Mouse (Mus musculus) liver, embryonic 11.5 days (tissue): ENCODE results near the gene AC170998.1. TPM values are rescaled to one million over a fixed set of nuclear protein-coding genes. Genes with fewer than 3 reads are reported as not detected.
A peak's percentile ranks its signal among the peaks of the same experiment; 100 is the strongest.
"Not testable (repeated sequence)": the region's sequence is repeated elsewhere in the genome, so short reads cannot be mapped to it uniquely, and the experiment has no call there.

ENCODE experiments used
- ATAC-seq: fragments of 200-750 bp; cut with Nextera tagmentation; replicated peaks from 2 replicates; pipeline ENCODE4 v1.8.0; 2017; ENCODE audit warnings: moderate number of reproducible peaks, mild to moderate bottlenecking, moderate TSS enrichment, moderate library complexity; ENCODE audit not compliant: low FRiP score
- DNase-seq: peaks from one replicate; pipeline ENCODE4 v3.0.0-alpha.2; 2017; ENCODE audit warnings: low spot score
- H3K27ac ChIP-seq: fragments of 300-500 bp; sonication (generic); 2 replicates; pipeline ENCODE4 v1.5.1; 2014; ENCODE audit warnings: mild to moderate bottlenecking, low read depth, low read length, control low read depth
- H3K27me3 ChIP-seq: fragments of 300-500 bp; sonication (generic); replicated peaks from 2 replicates; pipeline ENCODE4 v1.6.1; 2014; ENCODE audit warnings: low read length, mixed read lengths; ENCODE audit not compliant: control insufficient read depth, insufficient read depth
- H3K36me3 ChIP-seq: fragments of 300-500 bp; sonication (generic); 2 replicates; pipeline ENCODE4 v1.6.1; 2014; ENCODE audit warnings: mild to moderate bottlenecking, low read length, moderate library complexity, mixed read lengths; ENCODE audit not compliant: control insufficient read depth, insufficient read depth
- H3K4me1 ChIP-seq: fragments of 300-500 bp; sonication (generic); replicated peaks from 2 replicates; pipeline ENCODE4 v1.6.1; 2014; ENCODE audit warnings: low read length, mixed read lengths; ENCODE audit not compliant: control insufficient read depth, insufficient read depth
- H3K4me2 ChIP-seq: fragments of 300-500 bp; sonication (generic); 2 replicates; pipeline ENCODE4 v1.6.1; 2014; ENCODE audit warnings: mild to moderate bottlenecking, control low read depth, moderate library complexity
- H3K4me3 ChIP-seq: fragments of 300-500 bp; sonication (generic); 2 replicates; pipeline ENCODE4 v1.5.1; 2014; ENCODE audit warnings: low read depth, low read length, control low read depth
- H3K9ac ChIP-seq: fragments of 300-500 bp; sonication (generic); 2 replicates; pipeline ENCODE4 v1.6.1; 2014; ENCODE audit warnings: low read depth, low read length, control low read depth
- H3K9me3 ChIP-seq: fragments of 300-500 bp; sonication (generic); 2 replicates; pipeline ENCODE4 v1.6.1; 2016; ENCODE audit warnings: low read length, inconsistent platforms, mixed read lengths; ENCODE audit not compliant: control insufficient read depth
- WGBS: fragments of 180-500 bp; shearing (Covaris S2); extraction: QIAGEN DNeasy Blood & Tissue Kit; methylation state at CpG from one replicate; pipeline ENCODE4 v1.1.7; 2014; 5-methylcytosine and 5-hydroxymethylcytosine counted together
- polyA plus RNA-seq: library from polyadenylated mRNA; unstranded; fragments of >200 nt; fragmentation: Nextera tagmentation; extraction: Ambion mirVana; gene quantifications from 2 replicates; pipeline ENCODE4 v1.2.1, GENCODE M21; 2014

The AC170998.1 gene
- polyA plus RNA-seq, 1 experiment from 2014 or later = 3.6 TPM

GRCm38 (mm10) chr17:28709552-28710290 is 16.2 kb upstream of the AC170998.1 start:
- Histone ChIP-seq H3K4me1 (peaks cover 39% of the 10 kb centered on the region), H3K4me2 (peak overlapping the region; percentile 8; the same call in 1 of the 2 replicates), H3K9me3 (no peaks in the 10 kb centered on the region; the same call in 1 of the 2 replicates), H3K4me3 (no peak overlapping the region), H3K36me3 (peaks cover 15% of the 10 kb centered on the region), H3K27ac (peak overlapping the region; percentile 19; the same call in 1 of the 2 replicates), H3K9ac (no peak overlapping the region), H3K27me3 (no peaks in the 10 kb centered on the region)
- no peak for DNase-seq
- 72% methylated on average over 8 of the region's 8 CpGs for WGBS
- peak; percentile 29; the same call in 1 of the 2 replicates for ATAC-seq

- H3K27me3 ChIP-seq = no peaks in the 10 kb centered on the region
- peaks cover 39% of the 10 kb centered on the region for H3K4me1 ChIP-seq
- ATAC-seq (no peak), DNase-seq (no peak)
- no peak overlapping the region for H3K27ac ChIP-seq
- H3K36me3 ChIP-seq = peaks cover 18% of the 10 kb centered on the region
- WGBS = 88% methylated on average over 8 of the region's 8 CpGs
- H3K4me2 ChIP-seq = no peak overlapping the region
- no peaks in the 10 kb centered on the region; the same call in 1 of the 2 replicates for H3K9me3 ChIP-seq
- no peak overlapping the region for H3K4me3 ChIP-seq
- H3K9ac ChIP-seq = no peak overlapping the region
These were observed 15.6 kb upstream of the AC170998.1 start for GRCm38 (mm10) chr17:28710291-28710688.

- 88% methylated on average over 6 of the region's 6 CpGs for WGBS
- DNase-seq = no peak
- no peaks in the 10 kb centered on the region; the same call in 1 of the 2 replicates for H3K9me3 ChIP-seq
- no peak for ATAC-seq
- peaks cover 23% of the 10 kb centered on the region for H3K36me3 ChIP-seq
- H3K4me2 ChIP-seq = no peak overlapping the region
- H3K27me3 ChIP-seq = no peaks in the 10 kb centered on the region
- peaks cover 39% of the 10 kb centered on the region for H3K4me1 ChIP-seq
- no peak overlapping the region for H3K27ac ChIP-seq
- no peak overlapping the region for H3K4me3 ChIP-seq
- no peak overlapping the region for H3K9ac ChIP-seq
These were observed 14.6 kb upstream of the AC170998.1 start for GRCm38 (mm10) chr17:28711237-28711636.

GRCm38 (mm10) chr17:28712305-28712704 is 13.6 kb upstream of the AC170998.1 start:
- no peak overlapping the region for H3K4me3 ChIP-seq
- no peak for ATAC-seq
- peaks cover 31% of the 10 kb centered on the region for H3K4me1 ChIP-seq
- H3K27ac ChIP-seq = no peak overlapping the region
- H3K9ac ChIP-seq = no peak overlapping the region
- no peaks in the 10 kb centered on the region for H3K27me3 ChIP-seq
- DNase-seq = no peak
- WGBS = 77% methylated on average over 6 of the region's 6 CpGs
- H3K4me2 ChIP-seq = no peak overlapping the region
- H3K36me3 ChIP-seq = peaks cover 25% of the 10 kb centered on the region
- no peaks in the 10 kb centered on the region; the same call in 1 of the 2 replicates for H3K9me3 ChIP-seq

GRCm38 (mm10) chr17:28714006-28714405 is 11.9 kb upstream of the AC170998.1 start:
- H3K36me3 ChIP-seq = peaks cover 28% of the 10 kb centered on the region
- ATAC-seq (no peak), DNase-seq (no peak)
- 93% methylated on average over 3 of the region's 3 CpGs for WGBS
- no peak overlapping the region for H3K4me2 ChIP-seq
- peaks cover 24% of the 10 kb centered on the region for H3K4me1 ChIP-seq
- H3K9ac ChIP-seq = no peak overlapping the region
- no peaks in the 10 kb centered on the region for H3K27me3 ChIP-seq
- no peaks in the 10 kb centered on the region; the same call in 1 of the 2 replicates for H3K9me3 ChIP-seq
- H3K4me3 ChIP-seq = no peak overlapping the region
- H3K27ac ChIP-seq = no peak overlapping the region

- H3K4me2 ChIP-seq = no peak overlapping the region
- no peaks in the 10 kb centered on the region; the same call in 1 of the 2 replicates for H3K9me3 ChIP-seq
- peaks cover 32% of the 10 kb centered on the region for H3K36me3 ChIP-seq
- no peak for DNase-seq
- no peak overlapping the region for H3K27ac ChIP-seq
- no peaks in the 10 kb centered on the region for H3K27me3 ChIP-seq
- 77% methylated on average over 6 of the region's 7 CpGs for WGBS
- H3K9ac ChIP-seq = no peak overlapping the region
- no peak for ATAC-seq
- H3K4me3 ChIP-seq = no peak overlapping the region
- H3K4me1 ChIP-seq = peaks cover 6% of the 10 kb centered on the region
These were observed 9.9 kb upstream of the AC170998.1 start for GRCm38 (mm10) chr17:28715832-28716548.

- WGBS = 74% methylated on average over 3 of the region's 3 CpGs
- no peak for ATAC-seq
- H3K4me3 ChIP-seq = no peak overlapping the region
These were observed 8.3 kb upstream of the AC170998.1 start for GRCm38 (mm10) chr17:28717535-28717934.

GRCm38 (mm10) chr17:28727511-28727910 is 1.6 kb downstream of the AC170998.1 start:
- H3K36me3 ChIP-seq = peaks cover 53% of the 10 kb centered on the region
- H3K27me3 ChIP-seq, ATAC-seq: not testable (repeated sequence)

More at GRCm38 (mm10) chr17:28717535-28717934, 8.3 kb upstream of the AC170998.1 start:
- Histone ChIP-seq H3K27ac (no peak overlapping the region), H3K27me3 (no peaks in the 10 kb centered on the region), H3K4me2 (no peak overlapping the region), H3K4me1 (no peaks in the 10 kb centered on the region), H3K9ac (no peak overlapping the region), H3K36me3 (peaks cover 31% of the 10 kb centered on the region), H3K9me3 (no peaks in the 10 kb centered on the region; the same call in 1 of the 2 replicates)
- no peak for DNase-seq

More at GRCm38 (mm10) chr17:28727511-28727910, 1.6 kb downstream of the AC170998.1 start:
- 90% methylated on average over 11 of the region's 11 CpGs for WGBS
- H3K4me3 ChIP-seq, H3K9me3 ChIP-seq, H3K4me2 ChIP-seq, H3K9ac ChIP-seq, H3K27ac ChIP-seq, H3K4me1 ChIP-seq, DNase-seq: not testable (repeated sequence)
